Mouse (Mus musculus) bone marrow, adult 2 months (tissue): ENCODE results near the gene Pcif1. TPM values are rescaled to one million over a fixed set of nuclear protein-coding genes. Genes with fewer than 3 reads are reported as not detected.

Source experiments
- H3K27ac ChIP-seq: fragments of 200-500 bp; 2 replicates; pipeline ENCODE4 v1.5.1; 2012; ENCODE audit warnings: low read depth, mild to moderate bottlenecking, control low read depth, inconsistent platforms, low read length; ENCODE audit not compliant: control insufficient read depth, poor library complexity, insufficient read depth
- H3K4me1 ChIP-seq: fragments of 200-500 bp; 2 replicates; pipeline ENCODE4 v1.6.1; 2011; ENCODE audit warnings: low read length; ENCODE audit not compliant: control insufficient read depth, insufficient read depth
- H3K4me3 ChIP-seq: fragments of 200-500 bp; replicated peaks from 2 replicates; pipeline ENCODE3; 2011; ENCODE audit warnings: mild to moderate bottlenecking, low read depth, low read length, control low read depth; ENCODE audit not compliant: control insufficient read depth
- CTCF ChIP-seq: fragments of 200-500 bp; IDR thresholded peaks from 2 replicates; pipeline ENCODE4 v1.5.1; 2011; ENCODE audit warnings: low read length, control low read depth; ENCODE audit not compliant: control insufficient read depth, insufficient read depth
- POLR2A ChIP-seq: fragments of 200-500 bp; IDR thresholded peaks from 2 replicates; pipeline ENCODE4 v1.6.1; 2011; ENCODE audit warnings: low read depth, mild to moderate bottlenecking, control low read depth, low read length, borderline replicate concordance; ENCODE audit not compliant: control insufficient read depth
- WGBS: fragments of 180-500 bp; shearing (Covaris S2); methylation state at CpG from one replicate; pipeline ENCODE4 v1.1.7; 2018; 5-methylcytosine and 5-hydroxymethylcytosine counted together
- polyA plus RNA-seq: library from polyadenylated mRNA; stranded (reverse); fragments of >200 nt; gene quantifications from 2 replicates; pipeline ENCODE4 v1.2.4, GENCODE M21; 2011; ENCODE audit warnings: low replicate concordance; ENCODE audit not compliant: missing spikeins, insufficient read depth, insufficient read length

Pcif1 gene
- polyA plus RNA-seq, 1 experiment: 31.6 TPM

GRCm38 (mm10) chr2:164933534-164933933 is 54.4 kb downstream of the Pcif1 start:
- no peak overlapping the region for H3K27ac ChIP-seq
- H3K4me1 ChIP-seq: no peaks in the 10 kb centered on the region; the same call in 1 of the 2 replicates
- WGBS: 14% methylated on average over 10 of the region's 10 CpGs
- TF ChIP-seq CTCF: no peak
- no peak for TF ChIP-seq POLR2A
- no peak overlapping the region for H3K4me3 ChIP-seq

- peaks cover 4% of the 10 kb centered on the region; the same call in 1 of the 2 replicates for H3K4me1 ChIP-seq
- no peak overlapping the region for H3K4me3 ChIP-seq
- no peak overlapping the region for H3K27ac ChIP-seq
- TF ChIP-seq CTCF (no peak), POLR2A (no peak)
- WGBS: 26% methylated on average over 4 of the region's 4 CpGs
These were observed 56.9 kb downstream of the Pcif1 start for GRCm38 (mm10) chr2:164935991-164936390.

- WGBS: 10% methylated on average over 39 of the region's 39 CpGs
- peaks cover 7% of the 10 kb centered on the region for H3K4me1 ChIP-seq
- TF ChIP-seq POLR2A (no peak), CTCF (no peak)
These were observed 59.3 kb downstream of the Pcif1 start for GRCm38 (mm10) chr2:164938146-164939091.

DNA sequence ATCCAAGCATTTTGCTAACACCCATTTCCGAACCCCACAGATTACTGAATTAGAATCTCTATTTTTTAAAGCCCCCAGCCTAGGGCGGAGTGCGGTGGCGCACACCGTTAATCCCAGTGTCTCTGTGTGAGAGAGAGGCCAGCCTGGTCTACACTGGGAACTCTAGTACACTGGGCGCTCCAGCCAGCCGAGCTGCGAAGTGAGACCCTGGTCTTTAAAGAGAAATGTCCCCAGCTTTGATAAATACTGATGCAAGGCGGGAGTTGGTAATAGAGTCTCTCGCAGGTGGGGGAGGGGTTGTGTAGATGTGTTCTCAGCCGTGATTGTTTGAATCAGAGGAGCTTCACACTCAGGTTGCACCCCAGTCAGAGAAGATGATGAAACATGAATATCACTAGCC is 60.0 kb downstream of the Pcif1 start:
- peak overlapping the region; percentile 28 for H3K4me3 ChIP-seq
- H3K27ac ChIP-seq: peak overlapping the region; percentile 60
- WGBS: 5% methylated on average over 11 of the region's 11 CpGs
- no peak for TF ChIP-seq CTCF
- TF ChIP-seq POLR2A: no peak
- peaks cover 7% of the 10 kb centered on the region for H3K4me1 ChIP-seq

More at GRCm38 (mm10) chr2:164938146-164939091, 59.3 kb downstream of the Pcif1 start:
- peak overlapping the region; percentile 30 for H3K4me3 ChIP-seq
- peak overlapping the region; percentile 60 for H3K27ac ChIP-seq

GRCm38 (mm10) chr2:164940140-164940830 is 61.2 kb downstream of the Pcif1 start, which contains the start of gene Mmp9:
TSS of gene Mmp9 (plus strand) at chr2:164940780.
- peak within 1 kb of the TSS; percentile 66 for H3K27ac ChIP-seq
- TF ChIP-seq CTCF (no peak), POLR2A (no peak)
- WGBS: 12% methylated on average over 10 of the region's 10 CpGs
- peaks cover 7% of the 10 kb centered on the region for H3K4me1 ChIP-seq
- peak within 1 kb of the TSS; percentile 46 for H3K4me3 ChIP-seq

DNA sequence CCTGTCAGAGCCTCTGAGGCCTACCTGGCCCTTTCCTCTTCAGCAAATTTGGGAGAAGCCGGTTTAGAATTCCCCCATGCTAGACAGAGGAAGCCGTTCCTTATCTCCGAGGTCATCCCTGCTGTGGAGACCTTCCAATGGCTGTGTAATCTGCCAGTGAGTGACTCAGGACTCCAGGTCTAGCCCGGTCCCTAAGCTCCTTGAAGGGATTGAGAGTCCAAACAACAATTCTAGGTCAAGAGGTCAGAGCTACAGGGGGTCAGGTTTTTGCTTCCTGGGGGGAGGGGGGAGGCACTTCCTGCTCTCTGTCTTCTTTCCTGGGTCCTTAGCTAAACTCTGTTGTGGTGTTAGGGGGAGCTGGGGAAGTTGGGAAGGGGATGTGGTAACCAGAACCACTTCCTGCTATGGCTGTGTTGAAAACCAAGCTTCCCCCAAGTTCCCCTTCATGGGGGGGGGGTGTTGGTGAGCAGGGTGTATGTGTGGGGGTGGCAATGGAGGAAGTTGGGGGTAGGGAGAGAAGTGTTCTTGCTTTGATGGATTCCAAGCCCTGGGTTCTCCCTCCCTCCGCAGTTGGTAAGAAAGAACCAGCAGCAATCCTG is 63.7 kb downstream of the Pcif1 start:
- TF ChIP-seq POLR2A (no peak), CTCF (no peak)
- H3K27ac ChIP-seq: peak overlapping the region; percentile 64
- WGBS: 3% methylated on average over 5 of the region's 5 CpGs
- H3K4me1 ChIP-seq: peaks cover 8% of the 10 kb centered on the region
- H3K4me3 ChIP-seq: peak overlapping the region; percentile 43

Other genes starting within 250 kb of the Pcif1 start
- not detected in 2 replicates for gene Wfdc16, start 240.5 kb upstream of the Pcif1 start, polyA plus RNA-seq
- gene Wfdc10, start 223.3 kb upstream of the Pcif1 start, polyA plus RNA-seq: not detected in 2 replicates
- not detected in 2 replicates for gene Wfdc9, start 222.7 kb upstream of the Pcif1 start, polyA plus RNA-seq
- not detected in 2 replicates for gene Wfdc11, start 205.2 kb upstream of the Pcif1 start, polyA plus RNA-seq
- not detected in 2 replicates for gene Wfdc13, start 194.2 kb upstream of the Pcif1 start, polyA plus RNA-seq
- not detected in 2 replicates for gene Spint4, start 180.8 kb upstream of the Pcif1 start, polyA plus RNA-seq
- gene Spint5, start 164.0 kb upstream of the Pcif1 start, polyA plus RNA-seq: not detected in 2 replicates
- 2.1 and 2.2 TPM in 2 replicates for gene Wfdc3, start 133.4 kb upstream of the Pcif1 start, polyA plus RNA-seq
- 35.3 and 47.6 TPM in 2 replicates for gene Dnttip1, start 133.3 kb upstream of the Pcif1 start, polyA plus RNA-seq
- gene Ube2c, start 109.4 kb upstream of the Pcif1 start, polyA plus RNA-seq: 261 and 459 TPM in 2 replicates
- gene Tnnc2, start 99.3 kb upstream of the Pcif1 start, polyA plus RNA-seq: 9.6 and 12.2 TPM in 2 replicates
- gene Snx21, start 93.5 kb upstream of the Pcif1 start, polyA plus RNA-seq: 2.3 and 5.8 TPM in 2 replicates
- gene Acot8, start 74.4 kb upstream of the Pcif1 start, polyA plus RNA-seq: 16.5 and 36.5 TPM in 2 replicates
- 3.4 and 4.4 TPM in 2 replicates for gene Zswim3, start 74.2 kb upstream of the Pcif1 start, polyA plus RNA-seq
- gene Zswim1, start 56.6 kb upstream of the Pcif1 start, polyA plus RNA-seq: 2.1 and 3.7 TPM in 2 replicates
- not detected in 2 replicates for gene Spata25, start 50.8 kb upstream of the Pcif1 start, polyA plus RNA-seq
- gene Ctsa, start 46.4 kb upstream of the Pcif1 start, polyA plus RNA-seq: 61.0 and 109 TPM in 2 replicates
- gene Neurl2, start 45.8 kb upstream of the Pcif1 start, polyA plus RNA-seq: 0.97 TPM in 1 of 2 replicates, not detected in the other
- 2.4 and 6.5 TPM in 2 replicates for gene Pltp, start 21.6 kb upstream of the Pcif1 start, polyA plus RNA-seq
- gene Zfp335, start 32.5 kb downstream of the Pcif1 start, polyA plus RNA-seq: 17.1 and 35.2 TPM in 2 replicates
- 173 and 363 TPM in 2 replicates for gene Mmp9, start 61.5 kb downstream of the Pcif1 start, polyA plus RNA-seq
- gene Slc12a5, start 81.5 kb downstream of the Pcif1 start, polyA plus RNA-seq: 3.6 and 5.1 TPM in 2 replicates
- gene Ncoa5, start 155.6 kb downstream of the Pcif1 start, polyA plus RNA-seq: 15.9 and 30.7 TPM in 2 replicates
- 11.4 and 13.6 TPM in 2 replicates for gene Cd40, start 176.3 kb downstream of the Pcif1 start, polyA plus RNA-seq
- gene 1700025C18Rik, start 211.4 kb downstream of the Pcif1 start, polyA plus RNA-seq: not detected in 2 replicates